Mouse (Mus musculus) myocyte (in vitro differentiated cells): ENCODE results near the gene Egflam.

Source experiments
- CEBPB ChIP-seq: IDR thresholded peaks from 2 replicates; pipeline ENCODE4 v1.6.1; 2011; ENCODE audit warnings: mild to moderate bottlenecking, moderate library complexity; ENCODE audit not compliant: poor library complexity, insufficient read depth, severe bottlenecking
- E2F4 ChIP-seq: IDR thresholded peaks from one replicate; pipeline ENCODE4 v1.6.1; 2011; ENCODE audit warnings: mild to moderate bottlenecking, control low read depth, moderate library complexity; ENCODE audit not compliant: insufficient read depth
- MYOD1 ChIP-seq, 3 experiments: IDR thresholded peaks; one replicate each; pipeline ENCODE4 v1.6.1; 2011; ENCODE audit warnings: control low read depth in 2 of 3, low read depth in 2 of 3, mild to moderate bottlenecking in 2 of 3, moderate library complexity in 1 of 3; ENCODE audit not compliant: insufficient read length in 2 of 3, control insufficient read depth in 1 of 3
- POLR2AphosphoS2 ChIP-seq: IDR thresholded peaks from one replicate; pipeline ENCODE4 v1.6.1; 2011; ENCODE audit warnings: low read depth, control low read depth; ENCODE audit not compliant: insufficient read length

- TF ChIP-seq MYOD1 (IDR thresholded peaks at IDR 0.05; ENCODE audit: control insufficient read depth in 1 of 3, insufficient read length in 2 of 3, low read depth in 2 of 3) (no peak), E2F4 (no peak), CEBPB (no peak), POLR2AphosphoS2 (no peak)
Measured at GRCm38 (mm10) chr15:7194748-7195221, 203.4 kb downstream of the Egflam start.
